Comparison of ENCODE assay signal across 15 mouse cellular contexts in the genomic region with DNA sequence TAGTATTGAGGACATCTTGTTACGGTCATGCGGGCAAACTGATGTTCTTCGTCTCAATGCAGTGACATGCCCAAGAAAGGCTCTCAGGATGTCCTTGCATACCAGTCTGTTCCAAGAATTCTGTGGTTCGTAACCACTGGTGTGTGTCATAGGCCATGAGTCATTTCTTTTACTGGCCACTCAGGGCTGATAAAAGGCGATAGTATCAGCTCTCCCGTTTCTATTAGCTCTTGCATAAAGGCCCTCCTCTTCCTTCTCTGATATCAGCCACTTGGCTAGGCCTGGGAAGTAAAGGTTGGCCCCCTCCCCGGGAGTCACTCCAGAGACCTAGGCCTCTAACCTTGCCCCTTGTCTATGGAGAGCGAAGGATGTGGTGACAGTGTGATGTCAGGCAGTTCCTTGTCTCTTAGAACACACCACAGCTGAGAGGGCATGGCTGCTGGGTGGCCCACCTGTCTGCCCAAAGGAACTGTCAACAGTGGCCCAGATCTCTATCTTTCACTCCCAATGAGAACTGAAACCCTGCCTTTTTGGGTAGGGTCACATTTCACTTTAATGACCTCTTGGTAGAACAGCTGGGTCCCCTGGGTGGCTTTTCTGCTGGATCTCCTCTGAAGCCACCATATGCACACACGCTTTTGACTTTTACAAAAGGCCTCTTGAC. TPM values are rescaled to one million over a fixed set of nuclear protein-coding genes. Genes with fewer than 3 reads are reported as not detected.
DNase-seq lines count a peak whose midpoint lies in the region; ATAC-seq and TF ChIP-seq lines count a peak whose summit lies in the region.
"Had no signal": no experiment of that assay in that cellular context is flagged by ENCODE, and none has a peak within 500 bp of the region (broad histone marks: within the 10 kb centered on the region; RNA-seq: fewer than 3 reads in every experiment).

No protein-coding gene starts in this region.

- no peaks in the 10 kb centered on the region for H3K27me3 ChIP-seq in kidney, postnatal 0 days (ENCODE audit: insufficient read depth, low read length)
- H3K27me3 ChIP-seq: embryonic facial prominence, embryonic 12.5 days; hindbrain, embryonic 13.5 days; kidney, embryonic 15.5 days; limb, embryonic 15.5 days had no signal

- no peaks in the 10 kb centered on the region for H3K9me3 ChIP-seq in kidney, postnatal 0 days (replicated peaks; ENCODE audit: low read length)
- H3K9me3 ChIP-seq: embryonic facial prominence, embryonic 12.5 days; hindbrain, embryonic 13.5 days; kidney, embryonic 15.5 days; limb, embryonic 15.5 days had no signal

- no peak overlapping the region for H3K27ac ChIP-seq in kidney, postnatal 0 days
- H3K27ac ChIP-seq: embryonic facial prominence, embryonic 12.5 days; hindbrain, embryonic 13.5 days; kidney, embryonic 15.5 days; limb, embryonic 15.5 days had no signal

- ATAC-seq in kidney, postnatal 0 days (replicated peaks; ENCODE audit: low FRiP score, low read depth): no peak
- peak; percentile 39 for ATAC-seq in common myeloid progenitor, adult 5-6 weeks (replicated peaks; ENCODE audit: low read depth, poor library complexity, severe bottlenecking)

- TF ChIP-seq CTCF in kidney, postnatal 0 days (IDR thresholded peaks at IDR 0.05; ENCODE audit: low read depth): no peak

- no peak overlapping the region for H3K4me2 ChIP-seq in kidney, postnatal 0 days (ENCODE audit: low read length)
- H3K4me2 ChIP-seq: embryonic facial prominence, embryonic 12.5 days; hindbrain, embryonic 13.5 days; kidney, embryonic 15.5 days; limb, embryonic 15.5 days had no signal

- no peak overlapping the region for H3K9ac ChIP-seq in kidney, postnatal 0 days (ENCODE audit: low read depth, low read length)
- H3K9ac ChIP-seq: embryonic facial prominence, embryonic 12.5 days; hindbrain, embryonic 13.5 days; kidney, embryonic 15.5 days; limb, embryonic 15.5 days had no signal

- WGBS in kidney, postnatal 0 days: 50% methylated on average over 9 of the region's 9 CpGs

- peak; percentile 15 for DNase-seq in kidney, postnatal 0 days (ENCODE audit: low spot score)
- DNase-seq in kidney, postnatal 25 days: no peak
- DNase-seq in urinary bladder, postnatal 25 days (ENCODE audit: low spot score): peak; percentile 23
- no peak for DNase-seq in urinary bladder, adult 2 months (ENCODE audit: low spot score)
- DNase-seq in layer of hippocampus, adult 9-10 months (ENCODE audit: low spot score): no peak
- no peak for DNase-seq in cerebellum, adult 18-20 months
- DNase-seq in embryo, embryonic 10 days (ENCODE audit: low spot score): no peak
- DNase-seq: cerebellum, adult 9-10 months; heart, adult 18-20 months; layer of hippocampus, postnatal 36 days had no signal

- H3K36me3 ChIP-seq in kidney, postnatal 0 days (ENCODE audit: insufficient read depth, low read length): 0 out of 2 replicates have a peak, but pooled peaks cover 3% of the 10 kb centered on the region

- H3K4me3 ChIP-seq in kidney, postnatal 0 days (replicated peaks; ENCODE audit: low read depth, low read length): no peak overlapping the region
- H3K4me3 ChIP-seq: embryonic facial prominence, embryonic 12.5 days; hindbrain, embryonic 13.5 days; kidney, embryonic 15.5 days; limb, embryonic 15.5 days had no signal

- 0 out of 2 replicates have a peak, but pooled peaks cover 3% of the 10 kb centered on the region for H3K4me1 ChIP-seq in kidney, postnatal 0 days (replicated peaks; ENCODE audit: insufficient read depth, low read length)
- H3K4me1 ChIP-seq: embryonic facial prominence, embryonic 12.5 days had no signal

RNA-seq across cellular contexts. Expression of gene Man2a2, which starts 4.3 kb away (rescaled TPM):
- 7.3 and 8.8 TPM in 2 replicates for polyA plus RNA-seq in kidney, postnatal 0 days (2015; fragmentation: Nextera tagmentation; extraction: Ambion mirVana)
- polyA plus RNA-seq in urinary bladder, adult 2 months (2012; rRNA removed): 37.1 and 49.6 TPM in 2 replicates
- total RNA-seq in common myeloid progenitor, adult 5-6 weeks (2017): 36.1 and 38.4 TPM in 2 replicates

RNA-seq across cellular contexts. Expression of gene Fes, which starts 12.2 kb away (rescaled TPM):
- polyA plus RNA-seq in kidney, postnatal 0 days (2015; fragmentation: Nextera tagmentation; extraction: Ambion mirVana): 12.4 and 12.5 TPM in 2 replicates
- polyA plus RNA-seq in urinary bladder, adult 2 months (2012; rRNA removed): 22.6 and 24.0 TPM in 2 replicates
- total RNA-seq in common myeloid progenitor, adult 5-6 weeks (2017): 70.4 and 105 TPM in 2 replicates

RNA-seq across cellular contexts. Expression of gene Furin, which starts 29.7 kb away (rescaled TPM):
- polyA plus RNA-seq in kidney, postnatal 0 days (2015; fragmentation: Nextera tagmentation; extraction: Ambion mirVana): 20.8 and 22.9 TPM in 2 replicates
- polyA plus RNA-seq in urinary bladder, adult 2 months (2012; rRNA removed): 25.3 and 40.7 TPM in 2 replicates
- 12.2 and 14.4 TPM in 2 replicates for total RNA-seq in common myeloid progenitor, adult 5-6 weeks (2017)

RNA-seq across cellular contexts. Expression of gene Hddc3, which starts 32.6 kb away (rescaled TPM):
- polyA plus RNA-seq in kidney, postnatal 0 days (2015; fragmentation: Nextera tagmentation; extraction: Ambion mirVana): 20.2 and 21.5 TPM in 2 replicates
- polyA plus RNA-seq in urinary bladder, adult 2 months (2012; rRNA removed): 33.3 and 40.9 TPM in 2 replicates
- total RNA-seq in common myeloid progenitor, adult 5-6 weeks (2017): 10.5 and 18.4 TPM in 2 replicates

RNA-seq across cellular contexts. Expression of gene Unc45a, which starts 34.7 kb away (rescaled TPM):
- polyA plus RNA-seq in kidney, postnatal 0 days (2015; fragmentation: Nextera tagmentation; extraction: Ambion mirVana): 28.2 and 29.7 TPM in 2 replicates
- 92.8 and 117 TPM in 2 replicates for polyA plus RNA-seq in urinary bladder, adult 2 months (2012; rRNA removed)
- total RNA-seq in common myeloid progenitor, adult 5-6 weeks (2017): 15.3 and 15.8 TPM in 2 replicates

Comparison
In these comparisons a context has a peak if more than half of its experiments do, and no peak if none do; other contexts are left out.
1. DNase-seq: peak in kidney, postnatal 0 days (single experiment) and urinary bladder, postnatal 25 days (single experiment); none in kidney, postnatal 25 days (0 of 2), urinary bladder, adult 2 months (single experiment), layer of hippocampus, adult 9-10 months (single experiment), cerebellum, adult 18-20 months (0 of 2) and embryo, embryonic 10 days (single experiment).